Mouse (Mus musculus): ENCODE measurements at regions not wholly inside any gene's neighbourhood (a gene's known extent, or its start where the extent isn't known, plus 50 kb on each side); places are given as distances from the start of the nearest gene placed in this dataset.
"Not testable (repeated sequence)": the region's sequence is repeated elsewhere in the genome, so short reads cannot be mapped to it uniquely, and the experiment has no call there.

DNA sequence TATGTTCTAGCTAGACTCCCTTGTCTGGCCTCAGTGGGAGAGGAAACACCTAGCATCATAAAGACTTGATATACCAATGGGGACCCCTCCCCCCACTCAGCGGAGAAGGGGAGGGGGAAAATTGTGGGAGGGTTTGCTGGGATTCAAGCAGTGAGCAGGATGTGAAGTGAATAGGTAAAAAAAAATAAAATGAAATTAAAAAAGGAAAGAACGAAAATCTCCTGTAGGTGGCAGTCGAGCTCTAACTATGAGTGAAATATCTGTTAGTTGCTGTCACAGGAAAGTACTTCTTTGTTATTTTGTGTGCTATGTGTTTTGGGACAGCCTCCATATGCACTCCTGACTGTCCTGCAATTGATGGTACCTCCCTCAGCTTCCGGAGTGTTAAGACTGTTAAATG is 138.6 kb downstream of the AI429214 start:
- H3K4me1 ChIP-seq, result no peaks in the 10 kb centered on the region
- 19% methylated on average over 4 of the region's 4 CpGs for WGBS
- DNase-seq (ENCODE audit: low spot score), result no peak
- no peaks in the 10 kb centered on the region for H3K36me3 ChIP-seq
- no peaks in the 10 kb centered on the region for H3K9me3 ChIP-seq (replicated peaks)
- no peak overlapping the region for H3K27ac ChIP-seq (replicated peaks)
- no peak overlapping the region for H3K4me3 ChIP-seq
- H3K27me3 ChIP-seq (ENCODE audit: low read depth, poor library complexity, severe bottlenecking), result no peaks in the 10 kb centered on the region

DNA sequence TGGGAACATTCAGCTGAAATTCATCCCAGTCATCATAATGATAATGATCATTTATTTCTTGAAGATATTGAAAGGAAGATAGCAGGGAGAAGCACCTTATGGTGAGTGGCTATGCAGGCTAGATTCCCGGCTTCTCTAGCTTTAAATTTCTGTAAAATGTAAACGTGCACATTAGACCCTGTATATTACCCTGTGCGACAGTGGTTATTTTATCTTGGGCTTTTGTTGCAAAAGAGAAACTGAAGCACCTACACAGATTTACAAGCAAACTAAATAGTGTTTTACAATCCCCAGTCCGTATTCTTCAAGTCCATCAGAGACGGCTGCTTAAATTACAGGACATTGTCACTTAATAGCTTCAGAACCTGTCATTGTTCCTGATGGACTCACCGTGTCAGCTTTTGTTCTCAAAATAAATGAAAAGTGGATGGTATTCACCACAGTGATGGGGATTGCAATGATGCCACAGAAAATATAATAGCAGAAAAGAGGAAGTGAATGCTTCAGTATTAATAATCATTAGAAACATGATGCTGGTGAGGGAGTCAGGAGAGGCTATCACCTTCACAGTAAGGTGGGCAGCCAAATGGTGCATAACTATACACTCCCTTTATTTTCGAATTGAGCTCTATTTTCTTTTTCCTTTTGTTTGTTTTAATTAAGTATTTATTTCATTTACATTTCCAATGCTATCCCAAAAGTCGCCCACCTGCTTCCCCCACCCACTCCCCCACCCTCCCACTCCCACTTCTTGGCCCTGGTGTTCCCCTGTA is 141.0 kb downstream of the AI429214 start:
- DNase-seq (ENCODE audit: low spot score), result no peak
- no peaks in the 10 kb centered on the region for H3K36me3 ChIP-seq
- WGBS, result 84% methylated on average over 8 of the region's 8 CpGs
- no peak overlapping the region for H3K27ac ChIP-seq (replicated peaks)
- no peak overlapping the region for H3K4me3 ChIP-seq
- no peaks in the 10 kb centered on the region for H3K9me3 ChIP-seq (replicated peaks)
- H3K27me3 ChIP-seq (ENCODE audit: low read depth, poor library complexity, severe bottlenecking), result no peaks in the 10 kb centered on the region
- H3K4me1 ChIP-seq, result no peaks in the 10 kb centered on the region

DNA sequence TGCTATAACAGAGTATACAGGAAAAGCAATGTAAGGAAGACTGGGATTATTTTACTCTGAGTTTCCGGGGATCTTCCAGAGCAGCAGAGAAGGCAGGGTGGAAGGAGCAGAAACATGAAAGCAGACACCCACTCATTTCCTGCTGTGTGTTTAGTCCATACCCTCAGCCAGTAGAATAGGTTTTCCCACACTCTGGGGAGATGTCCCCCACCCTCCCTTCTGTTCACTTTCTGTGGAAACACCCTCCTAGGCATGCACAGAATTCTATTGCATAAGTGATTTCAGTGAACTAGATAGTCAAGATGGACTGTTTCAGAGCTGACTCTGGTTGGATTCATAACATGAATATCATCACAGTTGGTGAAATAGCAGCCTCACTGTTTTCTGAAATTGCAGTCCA is 156.9 kb downstream of the AI429214 start:
- H3K4me1 ChIP-seq, result no peaks in the 10 kb centered on the region
- no peak overlapping the region for H3K27ac ChIP-seq (replicated peaks)
- WGBS, result 79% methylated on average over 1 of the region's 1 CpGs

GRCm38 (mm10) chr8:37154361-37154760 is 161.0 kb downstream of the AI429214 start:
- Histone ChIP-seq H3K36me3 (no peaks in the 10 kb centered on the region), H3K4me1 (no peaks in the 10 kb centered on the region), H3K27ac (replicated peaks) (no peak overlapping the region), H3K27me3 (ENCODE audit: low read depth, poor library complexity, severe bottlenecking) (no peaks in the 10 kb centered on the region), H3K4me3 (no peak overlapping the region), H3K9me3 (replicated peaks) (no peaks in the 10 kb centered on the region)
- DNase-seq (ENCODE audit: low spot score), result no peak
- 93% methylated on average over 7 of the region's 7 CpGs for WGBS

More for the DNA sequence above, 156.9 kb downstream of the AI429214 start:
- no peaks in the 10 kb centered on the region for H3K9me3 ChIP-seq (replicated peaks)
- H3K27me3 ChIP-seq (ENCODE audit: low read depth, poor library complexity, severe bottlenecking), result no peaks in the 10 kb centered on the region
- no peaks in the 10 kb centered on the region for H3K36me3 ChIP-seq
- DNase-seq (ENCODE audit: low spot score), result no peak
- no peak overlapping the region for H3K4me3 ChIP-seq

DNA sequence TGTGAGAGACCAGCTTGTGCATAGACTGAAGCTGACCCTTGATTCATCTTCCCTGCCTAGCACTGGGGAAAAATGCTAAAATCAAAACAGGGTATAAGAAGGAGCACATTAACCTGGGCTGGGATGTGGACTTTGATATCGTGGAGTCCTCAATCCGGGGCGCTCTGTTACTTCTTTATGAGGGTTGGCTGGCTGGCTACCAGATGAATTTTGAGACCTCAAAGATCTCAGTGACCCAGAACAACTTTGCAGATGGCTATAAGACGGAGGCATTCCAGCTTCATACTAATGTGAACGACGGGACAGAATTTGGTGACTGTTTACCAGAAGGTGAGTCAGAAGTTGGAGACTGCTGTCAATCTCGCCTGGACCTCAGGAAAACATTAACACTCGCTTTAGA is 161.5 kb downstream of the AI429214 start:
- Histone ChIP-seq H3K27ac (replicated peaks) (no peak overlapping the region), H3K9me3 (replicated peaks) (no peaks in the 10 kb centered on the region), H3K4me3 (no peak overlapping the region), H3K27me3 (ENCODE audit: low read depth, poor library complexity, severe bottlenecking) (no peaks in the 10 kb centered on the region), H3K4me1 (no peaks in the 10 kb centered on the region), H3K36me3 (no peaks in the 10 kb centered on the region)
- no peak for DNase-seq (ENCODE audit: low spot score)
- 89% methylated on average over 8 of the region's 8 CpGs for WGBS

GRCm38 (mm10) chr8:37159481-37159880 is 166.1 kb downstream of the AI429214 start:
- Histone ChIP-seq H3K27ac (replicated peaks) (no peak overlapping the region), H3K36me3 (no peaks in the 10 kb centered on the region), H3K27me3 (ENCODE audit: low read depth, poor library complexity, severe bottlenecking) (no peaks in the 10 kb centered on the region), H3K4me3 (no peak overlapping the region), H3K9me3 (replicated peaks) (no peaks in the 10 kb centered on the region), H3K4me1 (no peaks in the 10 kb centered on the region)
- DNase-seq (ENCODE audit: low spot score), result peak; percentile 68
- WGBS, result 15% methylated on average over 9 of the region's 9 CpGs

DNA sequence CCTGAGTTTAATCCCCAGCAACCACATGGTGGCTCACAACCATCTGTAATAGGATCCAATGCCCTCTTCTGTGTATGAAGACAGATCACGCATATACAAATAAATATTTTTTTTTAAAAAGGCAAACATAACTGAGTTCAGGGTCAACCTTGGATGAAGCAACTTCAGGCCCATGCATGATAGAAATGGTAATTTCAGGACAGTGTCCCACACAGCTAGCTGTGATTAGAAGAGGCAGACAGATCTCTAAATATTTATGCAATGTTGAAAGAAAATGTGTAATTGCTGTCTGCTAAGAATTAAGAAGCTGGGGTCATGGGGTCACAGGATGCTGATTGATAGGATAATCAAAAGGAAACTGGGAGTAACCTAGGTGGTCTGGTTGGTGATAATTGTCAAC is 203.5 kb downstream of the AI429214 start:
- Histone ChIP-seq H3K27ac (replicated peaks) (no peak overlapping the region), H3K36me3 (no peaks in the 10 kb centered on the region), H3K4me1 (no peaks in the 10 kb centered on the region), H3K9me3 (replicated peaks) (no peaks in the 10 kb centered on the region), H3K4me3 (no peak overlapping the region), H3K27me3 (ENCODE audit: low read depth, poor library complexity, severe bottlenecking) (no peaks in the 10 kb centered on the region)
- WGBS, result 89% methylated on average over 1 of the region's 1 CpGs
- DNase-seq (ENCODE audit: low spot score), result no peak

GRCm38 (mm10) chr8:37215894-37216293 is 222.5 kb downstream of the AI429214 start:
- WGBS, result 92% methylated on average over 4 of the region's 4 CpGs
- no peaks in the 10 kb centered on the region for H3K9me3 ChIP-seq (replicated peaks)
- no peaks in the 10 kb centered on the region for H3K4me1 ChIP-seq
- H3K36me3 ChIP-seq, result no peaks in the 10 kb centered on the region
- no peaks in the 10 kb centered on the region for H3K27me3 ChIP-seq (ENCODE audit: low read depth, poor library complexity, severe bottlenecking)
- H3K27ac ChIP-seq (replicated peaks), result no peak overlapping the region
- no peak for DNase-seq (ENCODE audit: low spot score)
- H3K4me3 ChIP-seq, result no peak overlapping the region

GRCm38 (mm10) chr8:37227091-37227490 is 233.7 kb downstream of the AI429214 start:
- no peaks in the 10 kb centered on the region for H3K4me1 ChIP-seq
- H3K4me3 ChIP-seq, result no peak overlapping the region
- H3K27ac ChIP-seq (replicated peaks), result no peak overlapping the region
- H3K27me3 ChIP-seq (ENCODE audit: low read depth, poor library complexity, severe bottlenecking), result no peaks in the 10 kb centered on the region
- WGBS, result 81% methylated on average over 2 of the region's 2 CpGs
- H3K9me3 ChIP-seq (replicated peaks), result no peaks in the 10 kb centered on the region
- DNase-seq (ENCODE audit: low spot score), result no peak
- H3K36me3 ChIP-seq, result no peaks in the 10 kb centered on the region

DNA sequence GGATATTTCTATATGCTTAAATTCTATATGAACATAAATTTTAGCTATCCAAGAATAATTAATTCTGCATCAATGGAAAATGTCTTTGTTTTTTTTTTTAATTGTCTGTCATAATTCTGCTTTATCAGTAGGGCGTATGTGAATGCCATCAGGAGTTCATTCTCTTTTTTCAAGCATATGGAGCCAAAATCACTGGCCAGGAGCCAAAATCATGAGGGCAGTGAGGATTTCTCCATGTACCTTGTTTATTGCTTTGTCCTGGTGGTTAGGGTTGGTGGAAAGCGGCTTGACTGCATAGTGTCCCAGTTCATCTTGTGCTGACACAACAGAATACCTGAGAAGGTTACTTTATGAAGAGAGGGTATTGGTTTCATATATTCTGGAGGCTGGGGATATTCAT is 243.9 kb downstream of the AI429214 start:
- Histone ChIP-seq H3K27me3 (ENCODE audit: low read depth, poor library complexity, severe bottlenecking) (no peaks in the 10 kb centered on the region), H3K36me3 (no peaks in the 10 kb centered on the region), H3K4me1 (no peaks in the 10 kb centered on the region), H3K27ac (replicated peaks) (no peak overlapping the region), H3K9me3 (replicated peaks) (no peaks in the 10 kb centered on the region), H3K4me3 (no peak overlapping the region)
- 91% methylated on average over 2 of the region's 2 CpGs for WGBS
- no peak for DNase-seq (ENCODE audit: low spot score)

GRCm38 (mm10) chr8:37239354-37239753 is 245.9 kb downstream of the AI429214 start:
- Histone ChIP-seq H3K4me3 (no peak overlapping the region), H3K4me1 (no peaks in the 10 kb centered on the region), H3K9me3 (replicated peaks) (no peaks in the 10 kb centered on the region), H3K27me3 (ENCODE audit: low read depth, poor library complexity, severe bottlenecking) (no peaks in the 10 kb centered on the region), H3K27ac (replicated peaks) (no peak overlapping the region), H3K36me3 (no peaks in the 10 kb centered on the region)
- DNase-seq (ENCODE audit: low spot score), result no peak

DNA sequence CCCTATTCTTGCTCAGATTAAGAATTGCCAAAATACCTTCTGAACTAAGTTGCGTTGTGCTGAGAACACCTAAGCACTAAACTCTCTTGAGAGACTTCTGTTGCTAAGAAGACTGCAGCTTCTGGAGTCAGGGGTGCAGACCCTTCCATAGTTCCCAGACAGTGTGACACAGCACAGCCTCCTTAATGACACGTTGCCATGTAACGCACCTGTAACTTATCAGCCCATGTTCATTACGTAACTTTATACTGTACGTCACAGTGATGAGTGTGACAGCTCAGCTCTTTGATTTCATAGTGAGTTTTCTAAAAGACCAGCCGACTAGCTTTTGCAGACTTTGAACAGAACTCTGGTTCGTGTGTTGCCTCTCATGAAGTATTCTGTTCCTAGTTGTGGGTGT is 257.8 kb downstream of the AI429214 start:
- not testable (repeated sequence) for H3K9me3 ChIP-seq (replicated peaks); H3K27ac ChIP-seq (replicated peaks); H3K4me3 ChIP-seq; H3K36me3 ChIP-seq; H3K4me1 ChIP-seq; H3K27me3 ChIP-seq (ENCODE audit: low read depth, poor library complexity, severe bottlenecking); DNase-seq (ENCODE audit: low spot score)
- 87% methylated on average over 7 of the region's 7 CpGs for WGBS

- H3K36me3 ChIP-seq, result no peaks in the 10 kb centered on the region
- H3K27me3 ChIP-seq (ENCODE audit: low read depth, poor library complexity, severe bottlenecking), result no peaks in the 10 kb centered on the region
- H3K27ac ChIP-seq (replicated peaks), result no peak overlapping the region
- H3K4me1 ChIP-seq, result no peaks in the 10 kb centered on the region; the same call in 1 of the 2 replicates
- peaks cover 5% of the 10 kb centered on the region; the same call in 1 of the 2 replicates for H3K9me3 ChIP-seq (replicated peaks)
- WGBS, result 67% methylated on average over 7 of the region's 7 CpGs
- no peak overlapping the region for H3K4me3 ChIP-seq
- no peak for DNase-seq (ENCODE audit: low spot score)
Measured at GRCm38 (mm10) chr8:37291069-37291850, 297.9 kb downstream of the AI429214 start.
